Mouse (Mus musculus): ENCODE results near the gene Efna4. TPM values are rescaled to one million over a fixed set of nuclear protein-coding genes. Genes with fewer than 3 reads are reported as not detected.

Efna4 gene
- polyA plus RNA-seq (2016; fragmentation: Nextera tagmentation; extraction: Ambion mirVana) = 53.2 and 55.1 TPM in 2 replicates

- H3K4me1 ChIP-seq (replicated peaks) = peaks cover 56% of the 10 kb centered on the region
- H3K36me3 ChIP-seq = peaks cover 35% of the 10 kb centered on the region
- peak within 1 kb of the TSS; percentile 65 for H3K4me3 ChIP-seq (replicated peaks)
Observed at GRCm38 (mm10) chr3:89337721-89338578, at the start of gene Efna4. Gene Efna4 (minus strand): TSS chr3:89338028.

DNA sequence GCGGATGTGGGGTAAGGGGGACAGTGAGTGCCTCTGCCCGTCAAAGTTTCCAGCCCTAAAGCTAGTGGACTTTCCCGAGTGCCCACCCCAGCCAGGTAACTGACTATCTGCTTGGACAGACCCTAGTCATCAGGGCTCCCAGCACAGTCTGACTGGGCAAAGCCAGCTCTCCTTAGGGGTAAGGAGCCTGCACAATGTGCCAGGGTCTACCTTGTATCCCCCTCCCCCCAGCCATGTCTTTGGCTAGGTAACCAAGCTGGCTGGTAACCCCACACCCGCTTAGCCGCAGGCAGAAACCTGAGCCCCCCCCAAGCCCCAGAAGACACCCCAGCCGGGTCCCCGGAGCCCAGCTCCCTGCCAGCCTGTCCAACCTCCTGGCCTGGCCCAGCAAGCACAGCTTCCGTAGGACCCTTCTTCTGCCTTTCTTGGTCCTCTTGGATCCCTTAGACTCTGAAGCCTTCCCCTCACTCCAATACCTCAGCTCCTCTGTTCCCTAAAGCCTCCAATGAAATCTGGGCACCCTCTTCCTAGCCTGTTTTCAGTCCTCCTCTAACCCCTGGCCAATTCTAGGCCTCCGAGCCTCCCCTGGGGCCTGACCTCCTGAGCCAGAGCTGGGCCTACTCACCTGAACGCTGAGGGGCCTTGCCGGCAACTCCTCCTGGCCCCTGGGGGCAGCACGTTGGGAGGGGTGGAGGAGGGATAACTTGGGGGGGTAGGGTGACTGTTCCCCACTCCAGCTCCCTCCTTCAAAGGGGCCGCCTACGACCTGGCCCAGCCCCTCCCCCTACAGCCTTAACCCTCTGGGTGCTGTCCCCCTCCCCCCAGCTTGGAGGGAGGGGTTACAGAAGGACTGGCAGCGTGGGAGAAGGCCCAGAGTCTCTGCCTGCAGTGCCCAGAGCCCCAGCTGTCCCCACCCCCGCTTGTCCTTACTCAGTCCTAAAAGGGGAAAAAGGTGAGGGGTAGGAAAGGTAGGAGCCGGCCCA lies 48.9 kb upstream of the Efna4 start:
- Histone ChIP-seq H3K4me2 (no peak overlapping the region), H3K9ac (replicated peaks) (no peak overlapping the region), H3K9me3 (no peaks in the 10 kb centered on the region), H3K4me1 (replicated peaks) (peaks cover 39% of the 10 kb centered on the region), H3K36me3 (no peaks in the 10 kb centered on the region), H3K4me3 (replicated peaks) (no peak overlapping the region; the same call in 1 of the 2 replicates), H3K27me3 (peaks cover 11% of the 10 kb centered on the region), H3K27ac (no peak overlapping the region)
- no peak for ATAC-seq (ENCODE audit: insufficient number of reproducible peaks, insufficient read depth, low FRiP score, low TSS enrichment, low read depth)
- WGBS = 44% methylated on average over 17 of the region's 17 CpGs

More at GRCm38 (mm10) chr3:89337721-89338578, at the start of gene Efna4:
- Histone ChIP-seq H3K9me3 (no peaks in the 10 kb centered on the region), H3K4me2 (peak within 1 kb of the TSS; percentile 72), H3K27me3 (no peaks in the 10 kb centered on the region), H3K9ac (replicated peaks) (peak within 1 kb of the TSS; percentile 93), H3K27ac (peak within 1 kb of the TSS; percentile 96)
- WGBS = under 1% methylated on average over 44 of the region's 44 CpGs
- peak; percentile 91 for ATAC-seq (ENCODE audit: insufficient number of reproducible peaks, insufficient read depth, low FRiP score, low TSS enrichment, low read depth)

GRCm38 (mm10) chr3:89385451-89385850 lies 47.6 kb upstream of the Efna4 start:
- Histone ChIP-seq H3K4me3 (replicated peaks) (no peak overlapping the region), H3K27me3 (no peaks in the 10 kb centered on the region), H3K27ac (no peak overlapping the region), H3K4me2 (no peak overlapping the region), H3K36me3 (no peaks in the 10 kb centered on the region), H3K4me1 (replicated peaks) (peaks cover 26% of the 10 kb centered on the region), H3K9ac (replicated peaks) (0 out of 2 replicates have a peak overlapping the region, but pooled peaks have one; percentile 27), H3K9me3 (no peaks in the 10 kb centered on the region)
- ATAC-seq (ENCODE audit: insufficient number of reproducible peaks, insufficient read depth, low FRiP score, low TSS enrichment, low read depth) = no peak
- 36% methylated on average over 10 of the region's 11 CpGs for WGBS

- H3K9ac ChIP-seq (replicated peaks) = no peak overlapping the region
- H3K4me2 ChIP-seq = peak overlapping the region; percentile 10; the same call in 1 of the 2 replicates
- no peak overlapping the region for H3K4me3 ChIP-seq (replicated peaks)
- H3K36me3 ChIP-seq = no peaks in the 10 kb centered on the region
- H3K9me3 ChIP-seq = no peaks in the 10 kb centered on the region
- H3K4me1 ChIP-seq (replicated peaks) = peaks cover 22% of the 10 kb centered on the region
- WGBS = 71% methylated on average over 9 of the region's 12 CpGs
- H3K27me3 ChIP-seq = no peaks in the 10 kb centered on the region
- peak overlapping the region; percentile 0; the same call in 1 of the 2 replicates for H3K27ac ChIP-seq
- ATAC-seq (ENCODE audit: insufficient number of reproducible peaks, insufficient read depth, low FRiP score, low TSS enrichment, low read depth) = no peak
Observed at GRCm38 (mm10) chr3:89384331-89385076, 46.7 kb upstream of the Efna4 start.

DNA sequence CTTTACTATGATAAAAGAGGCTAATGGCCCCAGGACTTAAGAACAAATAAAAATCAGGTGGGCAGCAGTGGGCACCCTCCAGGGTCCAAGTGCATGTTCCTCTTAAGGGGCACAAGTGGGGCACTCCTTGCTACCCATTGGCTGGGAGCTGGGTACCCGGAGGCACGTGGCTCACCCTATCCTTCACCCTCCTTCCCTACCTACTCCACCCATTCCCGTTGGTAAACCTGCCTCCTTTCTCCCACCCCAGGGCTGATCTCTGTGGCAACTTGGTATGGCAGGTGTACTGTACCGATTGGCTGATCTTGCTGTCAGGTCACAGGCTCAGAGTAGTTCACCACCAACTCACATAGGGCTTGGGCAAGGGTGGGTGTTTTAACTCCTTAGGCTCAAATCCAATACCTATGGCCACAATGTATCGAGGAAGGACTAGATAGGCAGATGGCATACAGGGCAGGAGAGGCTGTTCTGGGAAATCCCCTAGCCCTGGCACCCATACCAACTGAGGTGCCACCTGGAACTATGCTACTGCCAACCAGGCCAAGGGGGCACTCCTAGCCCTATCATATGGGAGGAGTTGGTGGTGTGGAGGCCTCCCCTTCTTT lies 45.9 kb upstream of the Efna4 start:
- H3K4me1 ChIP-seq (replicated peaks) = peaks cover 25% of the 10 kb centered on the region
- H3K4me3 ChIP-seq (replicated peaks) = no peak overlapping the region
- no peaks in the 10 kb centered on the region for H3K9me3 ChIP-seq
- 84% methylated on average over 5 of the region's 5 CpGs for WGBS
- no peak overlapping the region for H3K9ac ChIP-seq (replicated peaks)
- no peaks in the 10 kb centered on the region for H3K27me3 ChIP-seq
- ATAC-seq (ENCODE audit: insufficient number of reproducible peaks, insufficient read depth, low FRiP score, low TSS enrichment, low read depth) = no peak
- H3K36me3 ChIP-seq = no peaks in the 10 kb centered on the region
- H3K27ac ChIP-seq = no peak overlapping the region
- no peak overlapping the region for H3K4me2 ChIP-seq

GRCm38 (mm10) chr3:89382950-89383349 lies 45.1 kb upstream of the Efna4 start:
- WGBS = 68% methylated on average over 5 of the region's 5 CpGs
- Histone ChIP-seq H3K27ac (no peak overlapping the region), H3K4me3 (replicated peaks) (no peak overlapping the region), H3K9me3 (no peaks in the 10 kb centered on the region), H3K4me2 (no peak overlapping the region), H3K36me3 (no peaks in the 10 kb centered on the region), H3K4me1 (replicated peaks) (peaks cover 33% of the 10 kb centered on the region), H3K27me3 (no peaks in the 10 kb centered on the region), H3K9ac (replicated peaks) (no peak overlapping the region)
- no peak for ATAC-seq (ENCODE audit: insufficient number of reproducible peaks, insufficient read depth, low FRiP score, low TSS enrichment, low read depth)

- H3K9ac ChIP-seq (replicated peaks) = no peak overlapping the region
- H3K4me3 ChIP-seq (replicated peaks) = no peak overlapping the region
- no peaks in the 10 kb centered on the region for H3K36me3 ChIP-seq
- no peak for ATAC-seq (ENCODE audit: insufficient number of reproducible peaks, insufficient read depth, low FRiP score, low TSS enrichment, low read depth)
- no peak overlapping the region for H3K27ac ChIP-seq
- H3K4me2 ChIP-seq = no peak overlapping the region
- WGBS = 87% methylated on average over 9 of the region's 9 CpGs
- H3K9me3 ChIP-seq = no peaks in the 10 kb centered on the region
- H3K4me1 ChIP-seq (replicated peaks) = peaks cover 35% of the 10 kb centered on the region
- H3K27me3 ChIP-seq = no peaks in the 10 kb centered on the region
Observed at GRCm38 (mm10) chr3:89382033-89382882, 44.4 kb upstream of the Efna4 start.

- Histone ChIP-seq H3K27me3 (no peaks in the 10 kb centered on the region), H3K9ac (replicated peaks) (no peak overlapping the region), H3K9me3 (no peaks in the 10 kb centered on the region), H3K4me1 (replicated peaks) (peaks cover 26% of the 10 kb centered on the region), H3K27ac (no peak overlapping the region), H3K4me3 (replicated peaks) (no peak overlapping the region), H3K36me3 (no peaks in the 10 kb centered on the region), H3K4me2 (no peak overlapping the region)
- 83% methylated on average over 11 of the region's 11 CpGs for WGBS
- no peak for ATAC-seq (ENCODE audit: insufficient number of reproducible peaks, insufficient read depth, low FRiP score, low TSS enrichment, low read depth)
Observed at GRCm38 (mm10) chr3:89381233-89381632, 43.4 kb upstream of the Efna4 start.

- no peak overlapping the region for H3K4me3 ChIP-seq (replicated peaks)
- no peaks in the 10 kb centered on the region for H3K36me3 ChIP-seq
- peaks cover 26% of the 10 kb centered on the region for H3K4me1 ChIP-seq (replicated peaks)
- no peaks in the 10 kb centered on the region for H3K27me3 ChIP-seq
- H3K9ac ChIP-seq (replicated peaks) = no peak overlapping the region
- no peak overlapping the region for H3K27ac ChIP-seq
- ATAC-seq (ENCODE audit: insufficient number of reproducible peaks, insufficient read depth, low FRiP score, low TSS enrichment, low read depth) = no peak
- 93% methylated on average over 18 of the region's 18 CpGs for WGBS
- H3K9me3 ChIP-seq = no peaks in the 10 kb centered on the region
- H3K4me2 ChIP-seq = no peak overlapping the region
Observed at GRCm38 (mm10) chr3:89380711-89381110, 42.9 kb upstream of the Efna4 start.

DNA sequence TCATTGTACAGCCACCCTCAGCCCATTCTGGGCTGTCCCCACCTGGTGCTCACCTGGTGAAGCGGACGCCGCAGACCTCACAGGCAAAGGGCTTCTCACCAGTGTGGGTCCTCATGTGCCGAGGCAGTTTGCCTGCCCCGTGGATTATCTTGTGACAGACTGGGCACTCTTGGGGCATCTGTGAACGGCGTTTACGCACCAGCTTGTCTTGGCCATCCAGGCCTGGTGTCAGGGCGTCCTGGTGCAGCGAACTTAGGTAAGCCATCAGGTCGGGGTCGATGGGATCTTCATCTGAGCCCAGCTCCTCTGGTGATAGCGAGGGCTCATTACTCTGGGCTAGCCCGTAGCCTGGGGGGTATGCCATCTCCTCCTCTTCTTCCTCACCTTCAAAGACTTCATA lies 42.5 kb upstream of the Efna4 start:
- H3K9ac ChIP-seq (replicated peaks) = no peak overlapping the region
- no peak for ATAC-seq (ENCODE audit: insufficient number of reproducible peaks, insufficient read depth, low FRiP score, low TSS enrichment, low read depth)
- no peaks in the 10 kb centered on the region for H3K9me3 ChIP-seq
- 92% methylated on average over 14 of the region's 14 CpGs for WGBS
- no peak overlapping the region for H3K27ac ChIP-seq
- H3K4me2 ChIP-seq = no peak overlapping the region
- H3K36me3 ChIP-seq = no peaks in the 10 kb centered on the region
- H3K4me1 ChIP-seq (replicated peaks) = peaks cover 22% of the 10 kb centered on the region
- no peaks in the 10 kb centered on the region for H3K27me3 ChIP-seq
- H3K4me3 ChIP-seq (replicated peaks) = no peak overlapping the region

Data from limb, embryonic 12.5 days (tissue).